Mouse (Mus musculus) stomach, postnatal 0 days (tissue): ENCODE results near the gene Gsg1l. TPM values are rescaled to one million over a fixed set of nuclear protein-coding genes. Genes with fewer than 3 reads are reported as not detected.

Experiments used
- ATAC-seq: fragments of 200-750 bp; cut with Nextera tagmentation; 2 replicates; pipeline ENCODE4 v1.8.0; 2017; ENCODE audit not compliant: low FRiP score, low TSS enrichment
- DNase-seq: peaks from one replicate; pipeline ENCODE4 v3.0.0-alpha.2; 2016; ENCODE audit warnings: low spot score
- H3K27ac ChIP-seq: fragments of 300-500 bp; sonication (generic); replicated peaks from 2 replicates; pipeline ENCODE4 v1.5.1; 2014; ENCODE audit warnings: mild to moderate bottlenecking, control low read depth
- H3K27me3 ChIP-seq: fragments of 300-500 bp; sonication (generic); 2 replicates; pipeline ENCODE4 v1.6.1; 2014; ENCODE audit warnings: low read length; ENCODE audit not compliant: control insufficient read depth, insufficient read depth
- H3K36me3 ChIP-seq: fragments of 300-500 bp; sonication (generic); 2 replicates; pipeline ENCODE4 v1.6.1; 2014; ENCODE audit warnings: low read length, mixed read lengths; ENCODE audit not compliant: control insufficient read depth, insufficient read depth
- H3K4me1 ChIP-seq: fragments of 300-500 bp; sonication (generic); replicated peaks from 2 replicates; pipeline ENCODE4 v1.6.1; 2014; ENCODE audit warnings: antibody characterized with exemption; ENCODE audit not compliant: control insufficient read depth, insufficient read depth
- H3K4me2 ChIP-seq: fragments of 300-500 bp; sonication (generic); replicated peaks from 2 replicates; pipeline ENCODE4 v1.6.1; 2014; ENCODE audit warnings: low read depth, mild to moderate bottlenecking, control low read depth, moderate library complexity
- H3K4me3 ChIP-seq: fragments of 300-500 bp; sonication (generic); 2 replicates; pipeline ENCODE4 v1.5.1; 2014; ENCODE audit warnings: low read depth, low read length, control low read depth
- H3K9ac ChIP-seq: fragments of 300-500 bp; sonication (generic); 2 replicates; pipeline ENCODE4 v1.6.1; 2014; ENCODE audit warnings: mild to moderate bottlenecking, low read length, control low read depth, mixed read lengths
- H3K9me3 ChIP-seq: fragments of 300-500 bp; sonication (generic); 2 replicates; pipeline ENCODE4 v1.6.1; 2016; ENCODE audit warnings: low read length; ENCODE audit not compliant: control insufficient read depth
- CTCF ChIP-seq: IDR thresholded peaks from 2 replicates; pipeline ENCODE4 v1.5.1; 2016; ENCODE audit warnings: antibody characterized with exemption, low read depth, mild to moderate bottlenecking, moderate library complexity
- EP300 ChIP-seq: optimal IDR thresholded peaks from 2 replicates; pipeline ENCODE3; 2016; ENCODE audit warnings: antibody characterized with exemption
- WGBS: fragments of 180-500 bp; shearing (Covaris S2); extraction: QIAGEN DNeasy Blood & Tissue Kit; methylation state at CpG from one replicate; pipeline ENCODE4 v1.1.7; 2014; 5-methylcytosine and 5-hydroxymethylcytosine counted together
- polyA plus RNA-seq: library from polyadenylated mRNA; unstranded; fragments of >200 nt; fragmentation: Nextera tagmentation; extraction: Ambion mirVana; gene quantifications from 2 replicates; pipeline ENCODE4 v1.2.1, GENCODE M21; 2015

The Gsg1l gene
- polyA plus RNA-seq, 1 experiment from 2014 or later: 0.67 TPM

- WGBS: 62% methylated on average over 10 of the region's 10 CpGs
- no peaks in the 10 kb centered on the region for H3K4me1 ChIP-seq
- DNase-seq: no peak
- H3K4me2 ChIP-seq: no peak overlapping the region
- no peak overlapping the region for H3K27ac ChIP-seq
- H3K9ac ChIP-seq: no peak overlapping the region
- TF ChIP-seq EP300 (no peak), CTCF (no peak)
- H3K36me3 ChIP-seq: no peaks in the 10 kb centered on the region
- H3K9me3 ChIP-seq: no peaks in the 10 kb centered on the region
- no peak for ATAC-seq
- no peaks in the 10 kb centered on the region for H3K27me3 ChIP-seq
- no peak overlapping the region for H3K4me3 ChIP-seq
Measured at GRCm38 (mm10) chr7:125985565-125985964, 96.6 kb downstream of the Gsg1l start.

- 43% methylated on average over 12 of the region's 12 CpGs for WGBS
- no peaks in the 10 kb centered on the region for H3K4me1 ChIP-seq
- ATAC-seq: no peak
- no peak overlapping the region for H3K4me3 ChIP-seq
- no peak overlapping the region for H3K27ac ChIP-seq
- no peaks in the 10 kb centered on the region for H3K9me3 ChIP-seq
- TF ChIP-seq EP300 (no peak), CTCF (0 out of 2 replicates have a peak, but pooled peaks have one; percentile 1)
- no peak for DNase-seq
- no peak overlapping the region for H3K9ac ChIP-seq
- no peak overlapping the region for H3K4me2 ChIP-seq
- no peaks in the 10 kb centered on the region for H3K36me3 ChIP-seq
- no peaks in the 10 kb centered on the region for H3K27me3 ChIP-seq
Measured at GRCm38 (mm10) chr7:125983902-125984841, 98.0 kb downstream of the Gsg1l start.

- no peak overlapping the region for H3K4me2 ChIP-seq
- no peaks in the 10 kb centered on the region for H3K27me3 ChIP-seq
- H3K9ac ChIP-seq: no peak overlapping the region
- 74% methylated on average over 8 of the region's 8 CpGs for WGBS
- H3K4me3 ChIP-seq: no peak overlapping the region
- H3K27ac ChIP-seq: no peak overlapping the region
- no peaks in the 10 kb centered on the region for H3K4me1 ChIP-seq
- no peak for ATAC-seq
- no peak for TF ChIP-seq EP300
- no peak for TF ChIP-seq CTCF
- DNase-seq: no peak
- no peaks in the 10 kb centered on the region for H3K36me3 ChIP-seq
- H3K9me3 ChIP-seq: no peaks in the 10 kb centered on the region
Measured at GRCm38 (mm10) chr7:125979591-125979990, 102.6 kb downstream of the Gsg1l start.

GRCm38 (mm10) chr7:125976695-125977094, 105.5 kb downstream of the Gsg1l start:
- DNase-seq (no peak), ATAC-seq (no peak)
- TF ChIP-seq EP300: no peak
- TF ChIP-seq CTCF: no peak
- no peak overlapping the region for H3K27ac ChIP-seq
- H3K27me3 ChIP-seq: no peaks in the 10 kb centered on the region
- WGBS: 49% methylated on average over 9 of the region's 9 CpGs
- H3K4me3 ChIP-seq: no peak overlapping the region
- H3K4me1 ChIP-seq: no peaks in the 10 kb centered on the region
- H3K36me3 ChIP-seq: no peaks in the 10 kb centered on the region
- H3K9ac ChIP-seq: no peak overlapping the region
- H3K9me3 ChIP-seq: no peaks in the 10 kb centered on the region
- no peak overlapping the region for H3K4me2 ChIP-seq

GRCm38 (mm10) chr7:125975414-125975813, 106.8 kb downstream of the Gsg1l start:
- H3K36me3 ChIP-seq: no peaks in the 10 kb centered on the region
- no peak overlapping the region for H3K4me3 ChIP-seq
- 87% methylated on average over 6 of the region's 6 CpGs for WGBS
- no peak overlapping the region for H3K4me2 ChIP-seq
- no peak overlapping the region for H3K9ac ChIP-seq
- H3K27me3 ChIP-seq: no peaks in the 10 kb centered on the region
- DNase-seq (no peak), ATAC-seq (no peak)
- H3K9me3 ChIP-seq: no peaks in the 10 kb centered on the region
- no peak overlapping the region for H3K27ac ChIP-seq
- TF ChIP-seq CTCF: no peak
- no peak for TF ChIP-seq EP300
- no peaks in the 10 kb centered on the region for H3K4me1 ChIP-seq

GRCm38 (mm10) chr7:125973874-125974273, 108.3 kb downstream of the Gsg1l start:
- 42% methylated on average over 4 of the region's 4 CpGs for WGBS
- no peak overlapping the region for H3K9ac ChIP-seq
- no peak for DNase-seq
- no peak for ATAC-seq
- TF ChIP-seq EP300: no peak
- no peak for TF ChIP-seq CTCF
- H3K9me3 ChIP-seq: no peaks in the 10 kb centered on the region
- no peak overlapping the region for H3K4me2 ChIP-seq
- H3K4me3 ChIP-seq: no peak overlapping the region
- no peaks in the 10 kb centered on the region for H3K4me1 ChIP-seq
- no peaks in the 10 kb centered on the region for H3K27me3 ChIP-seq
- no peaks in the 10 kb centered on the region for H3K36me3 ChIP-seq
- H3K27ac ChIP-seq: no peak overlapping the region
